Mouse (Mus musculus) hindbrain, embryonic 13.5 days (tissue): ENCODE measurements around the gene Hibch. TPM values are rescaled to one million over a fixed set of nuclear protein-coding genes. Genes with fewer than 3 reads are reported as not detected.

Experiments used
- ATAC-seq: fragments of 200-750 bp; cut with Nextera tagmentation; 2 replicates; pipeline ENCODE4 v1.8.0; 2017; ENCODE audit warnings: moderate TSS enrichment; ENCODE audit not compliant: low FRiP score
- H3K27ac ChIP-seq: fragments of 300-500 bp; sonication (generic); 2 replicates; pipeline ENCODE4 v1.5.1; 2015; ENCODE audit warnings: inconsistent platforms, mild to moderate bottlenecking, moderate library complexity
- H3K27me3 ChIP-seq: fragments of 300-500 bp; sonication (generic); 2 replicates; pipeline ENCODE4 v1.6.1; 2015; ENCODE audit warnings: mild to moderate bottlenecking, inconsistent platforms
- H3K36me3 ChIP-seq: fragments of 300-500 bp; sonication (generic); 2 replicates; pipeline ENCODE4 v1.6.1; 2015; ENCODE audit warnings: mild to moderate bottlenecking, inconsistent platforms
- H3K4me1 ChIP-seq: fragments of 300-500 bp; sonication (generic); replicated peaks from 2 replicates; pipeline ENCODE4 v1.6.1; 2015; ENCODE audit warnings: inconsistent platforms
- H3K4me2 ChIP-seq: fragments of 300-500 bp; sonication (generic); 2 replicates; pipeline ENCODE4 v1.6.1; 2015; ENCODE audit warnings: inconsistent platforms, mild to moderate bottlenecking, moderate library complexity
- H3K4me3 ChIP-seq: fragments of 300-500 bp; sonication (generic); 2 replicates; pipeline ENCODE4 v1.5.1; 2015; ENCODE audit warnings: mild to moderate bottlenecking, inconsistent platforms
- H3K9ac ChIP-seq: fragments of 300-500 bp; sonication (generic); 2 replicates; pipeline ENCODE4 v1.6.1; 2015; ENCODE audit warnings: mild to moderate bottlenecking, inconsistent platforms
- H3K9me3 ChIP-seq: fragments of 300-500 bp; sonication (generic); 2 replicates; pipeline ENCODE4 v1.6.1; 2016; ENCODE audit warnings: inconsistent platforms
- WGBS: fragments of 180-500 bp; shearing (Covaris S2); methylation state at CpG from one replicate; pipeline ENCODE4 v1.1.7; 2015; 5-methylcytosine and 5-hydroxymethylcytosine counted together
- polyA plus RNA-seq: library from polyadenylated mRNA; unstranded; fragments of >200 nt; fragmentation: Nextera tagmentation; extraction: Ambion mirVana; gene quantifications from 2 replicates; pipeline ENCODE4 v1.2.1, GENCODE M21; 2015

The Hibch gene
- polyA plus RNA-seq: 34.1 and 35.9 TPM in 2 replicates

- Histone ChIP-seq H3K4me3 (peak within 1 kb of the TSS; percentile 63), H3K9ac (peak within 1 kb of the TSS; percentile 81), H3K27ac (peak within 1 kb of the TSS; percentile 85), H3K4me1 (peaks cover 14% of the 10 kb centered on the region), H3K36me3 (no peaks in the 10 kb centered on the region), H3K4me2 (peak within 1 kb of the TSS; percentile 67), H3K9me3 (no peaks in the 10 kb centered on the region), H3K27me3 (no peaks in the 10 kb centered on the region)
- peak; percentile 100 for ATAC-seq
- WGBS: 2% methylated on average over 45 of the region's 45 CpGs
Measured at GRCm38 (mm10) chr1:52844782-52845665, at the start of gene Hibch. Hibch (plus strand) TSS chr1:52844929.

DNA sequence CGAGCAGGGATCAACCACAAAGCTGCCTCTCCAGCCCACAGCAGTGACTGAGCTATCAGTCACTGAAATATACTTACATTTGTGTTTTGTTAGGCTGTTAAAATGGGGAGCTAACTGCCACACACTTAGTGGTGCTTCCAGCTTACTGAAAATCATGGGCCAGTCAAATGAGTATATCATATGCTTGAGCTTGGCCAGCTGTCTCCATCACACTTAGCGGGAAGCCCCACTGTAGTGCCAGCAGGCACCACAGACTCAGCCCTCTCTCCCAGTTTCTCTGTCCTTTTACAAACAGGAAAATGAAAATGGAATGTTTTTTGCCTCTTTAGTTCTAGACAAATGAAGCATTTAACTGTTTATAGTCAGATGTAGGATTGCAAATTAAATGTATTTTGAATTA, 48.8 kb upstream of the Hibch start:
- Histone ChIP-seq H3K4me1 (peaks cover 4% of the 10 kb centered on the region; the same call in 1 of the 2 replicates), H3K4me2 (no peak overlapping the region), H3K9ac (no peak overlapping the region), H3K9me3 (no peaks in the 10 kb centered on the region), H3K27ac (no peak overlapping the region), H3K4me3 (no peak overlapping the region), H3K27me3 (no peaks in the 10 kb centered on the region), H3K36me3 (peaks cover 42% of the 10 kb centered on the region)
- ATAC-seq: no peak
- WGBS: 91% methylated on average over 2 of the region's 2 CpGs

DNA sequence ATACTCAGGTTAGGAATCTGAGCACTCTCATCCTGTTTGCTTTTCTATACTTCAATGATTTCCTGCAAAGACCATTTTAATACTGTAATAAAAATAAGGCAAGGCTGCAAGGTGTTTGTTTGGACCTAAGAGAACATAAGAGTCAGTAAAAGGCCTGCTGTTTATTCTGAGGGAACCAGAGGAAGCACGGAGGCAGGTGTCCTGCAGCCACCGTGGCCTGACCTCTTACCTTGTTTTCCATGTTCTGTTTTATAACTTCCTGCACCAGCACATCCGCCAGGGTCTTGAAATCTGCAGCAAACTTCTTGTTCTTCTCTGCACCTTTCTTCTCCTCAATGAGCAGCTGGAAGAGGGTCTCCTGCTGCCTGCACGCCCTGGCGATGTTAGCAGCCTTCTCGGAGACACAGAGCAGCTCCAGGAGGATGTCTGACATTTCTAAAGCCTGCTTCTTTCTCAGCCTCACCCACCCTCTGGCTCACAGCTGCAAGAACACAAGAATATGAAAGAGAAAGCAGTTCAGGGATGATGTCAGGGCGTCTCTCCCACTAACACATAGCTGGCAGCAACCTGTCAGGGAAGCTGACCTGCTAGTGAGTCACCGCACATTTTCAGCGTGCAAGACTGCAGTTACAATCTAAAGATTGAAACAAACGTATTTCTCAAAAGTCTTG, 45.5 kb upstream of the Hibch start:
- peaks cover 4% of the 10 kb centered on the region; the same call in 1 of the 2 replicates for H3K4me1 ChIP-seq
- H3K4me3 ChIP-seq: no peak overlapping the region
- 78% methylated on average over 10 of the region's 10 CpGs for WGBS
- H3K36me3 ChIP-seq: peaks cover 21% of the 10 kb centered on the region
- no peak overlapping the region for H3K27ac ChIP-seq
- H3K27me3 ChIP-seq: no peaks in the 10 kb centered on the region
- 0 out of 2 replicates have a peak overlapping the region, but pooled peaks have one; percentile 13 for H3K9ac ChIP-seq
- no peak overlapping the region for H3K4me2 ChIP-seq
- no peaks in the 10 kb centered on the region for H3K9me3 ChIP-seq
- ATAC-seq: no peak

- Histone ChIP-seq H3K9ac (no peak overlapping the region), H3K27me3 (no peaks in the 10 kb centered on the region), H3K4me2 (no peak overlapping the region), H3K4me1 (peaks cover 4% of the 10 kb centered on the region; the same call in 1 of the 2 replicates), H3K27ac (no peak overlapping the region), H3K9me3 (no peaks in the 10 kb centered on the region), H3K4me3 (no peak overlapping the region), H3K36me3 (peaks cover 16% of the 10 kb centered on the region)
- WGBS: 69% methylated on average over 5 of the region's 5 CpGs
- ATAC-seq: no peak
Measured at GRCm38 (mm10) chr1:52799772-52800171, 45.0 kb upstream of the Hibch start.

- peaks cover 15% of the 10 kb centered on the region; the same call in 1 of the 2 replicates for H3K36me3 ChIP-seq
- no peak overlapping the region for H3K4me3 ChIP-seq
- no peaks in the 10 kb centered on the region for H3K27me3 ChIP-seq
- H3K9ac ChIP-seq: no peak overlapping the region
- H3K9me3 ChIP-seq: no peaks in the 10 kb centered on the region
- H3K4me2 ChIP-seq: no peak overlapping the region
- H3K27ac ChIP-seq: no peak overlapping the region
- ATAC-seq: no peak
- 72% methylated on average over 3 of the region's 3 CpGs for whole genome bisulfite sequencing
- H3K4me1 ChIP-seq: peaks cover 4% of the 10 kb centered on the region; the same call in 1 of the 2 replicates
Measured at GRCm38 (mm10) chr1:52800340-52800740, 44.4 kb upstream of the Hibch start.

DNA sequence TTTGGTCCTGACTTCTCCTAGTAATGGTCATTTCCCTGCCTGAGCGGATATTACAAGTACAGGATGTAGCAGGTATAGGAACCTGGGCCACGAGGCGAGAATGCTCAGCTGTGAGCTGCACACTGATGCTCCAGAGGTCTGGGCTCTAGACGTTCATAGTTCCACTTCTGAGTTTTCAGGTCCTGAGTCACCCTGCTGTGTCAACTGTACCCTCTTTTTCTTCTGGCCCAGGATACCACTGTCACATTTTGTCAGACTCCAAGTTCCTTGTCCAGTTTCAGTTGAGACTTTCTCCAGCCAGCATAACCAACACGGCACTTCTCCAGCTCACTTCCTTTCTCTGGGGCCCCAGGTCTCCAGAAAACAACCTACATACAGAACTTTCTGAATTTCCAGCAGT, 43.1 kb upstream of the Hibch start:
- H3K4me2 ChIP-seq: no peak overlapping the region
- H3K27ac ChIP-seq: no peak overlapping the region
- H3K9ac ChIP-seq: no peak overlapping the region
- 85% methylated on average over 5 of the region's 5 CpGs for whole genome bisulfite sequencing
- H3K36me3 ChIP-seq: 0 out of 2 replicates have a peak, but pooled peaks cover 10% of the 10 kb centered on the region
- H3K4me3 ChIP-seq: no peak overlapping the region
- H3K27me3 ChIP-seq: no peaks in the 10 kb centered on the region
- no peaks in the 10 kb centered on the region for H3K9me3 ChIP-seq
- H3K4me1 ChIP-seq: peaks cover 4% of the 10 kb centered on the region; the same call in 1 of the 2 replicates
- no peak for ATAC-seq

DNA sequence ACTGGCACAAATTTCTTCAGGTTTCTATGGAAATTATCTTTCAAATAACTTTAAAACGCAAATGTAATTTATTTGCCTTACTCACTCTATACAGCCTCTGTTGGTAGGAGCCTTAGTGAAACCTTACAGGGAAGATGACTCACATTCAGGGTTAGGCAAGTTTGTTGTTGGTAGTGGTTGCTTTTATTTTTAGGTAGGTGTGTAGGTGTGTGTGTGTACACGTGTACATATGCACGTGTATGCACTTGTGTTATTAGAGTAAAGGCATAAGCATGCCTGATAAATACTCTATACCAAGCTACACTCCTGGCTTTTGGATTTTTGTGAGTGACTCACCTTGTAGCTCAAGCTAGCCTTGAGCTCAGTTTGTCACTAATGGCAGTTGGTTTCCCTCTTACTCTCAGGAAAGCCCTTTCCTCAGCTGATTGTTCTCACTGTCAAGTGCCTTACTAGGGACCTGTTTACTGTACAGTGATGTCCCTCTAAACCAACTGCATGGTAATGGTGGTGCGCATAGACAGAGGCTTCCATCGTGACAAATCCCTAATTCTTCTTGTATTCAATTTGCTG, 42.2 kb upstream of the Hibch start:
- Histone ChIP-seq H3K4me3 (no peak overlapping the region), H3K27me3 (no peaks in the 10 kb centered on the region), H3K36me3 (0 out of 2 replicates have a peak, but pooled peaks cover 10% of the 10 kb centered on the region), H3K4me1 (peaks cover 4% of the 10 kb centered on the region; the same call in 1 of the 2 replicates), H3K27ac (no peak overlapping the region), H3K4me2 (no peak overlapping the region), H3K9ac (no peak overlapping the region), H3K9me3 (no peaks in the 10 kb centered on the region)
- ATAC-seq: no peak
- whole genome bisulfite sequencing: 94% methylated on average over 5 of the region's 5 CpGs

- H3K4me2 ChIP-seq: no peak overlapping the region
- no peaks in the 10 kb centered on the region for H3K9me3 ChIP-seq
- ATAC-seq: no peak
- WGBS: 83% methylated on average over 1 of the region's 1 CpGs
- no peaks in the 10 kb centered on the region for H3K27me3 ChIP-seq
- H3K27ac ChIP-seq: no peak overlapping the region
- H3K36me3 ChIP-seq: peaks cover 8% of the 10 kb centered on the region; the same call in 1 of the 2 replicates
- H3K4me3 ChIP-seq: no peak overlapping the region
- no peaks in the 10 kb centered on the region for H3K4me1 ChIP-seq
- no peak overlapping the region for H3K9ac ChIP-seq
Measured at GRCm38 (mm10) chr1:52805041-52805440, 39.7 kb upstream of the Hibch start.

DNA sequence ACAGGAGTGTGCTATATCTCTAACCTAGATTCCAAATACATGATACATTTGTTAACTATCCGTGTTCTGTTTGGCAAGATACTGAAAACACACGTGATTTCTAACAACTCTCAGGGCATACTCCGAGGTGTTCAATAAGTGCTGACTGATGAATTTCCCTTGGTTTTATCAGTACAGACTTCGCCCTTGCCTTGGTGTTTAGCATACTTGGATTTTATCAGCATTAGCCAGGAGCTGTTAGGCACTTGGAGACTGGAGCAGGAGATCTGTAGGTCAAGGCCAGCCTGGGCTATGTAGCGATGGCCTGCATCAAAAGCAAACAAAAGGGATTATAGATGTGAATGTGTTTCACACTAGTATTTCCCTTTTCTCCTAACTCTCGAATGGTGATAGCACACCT, 36.3 kb upstream of the Hibch start:
- WGBS: 91% methylated on average over 6 of the region's 6 CpGs
- Histone ChIP-seq H3K27ac (no peak overlapping the region), H3K4me3 (no peak overlapping the region), H3K9me3 (no peaks in the 10 kb centered on the region), H3K9ac (no peak overlapping the region), H3K4me2 (no peak overlapping the region), H3K4me1 (no peaks in the 10 kb centered on the region), H3K36me3 (peaks cover 5% of the 10 kb centered on the region; the same call in 1 of the 2 replicates), H3K27me3 (no peaks in the 10 kb centered on the region)
- no peak for ATAC-seq

- H3K27me3 ChIP-seq: no peaks in the 10 kb centered on the region
- H3K9ac ChIP-seq: peak overlapping the region; percentile 94
- H3K4me1 ChIP-seq: peaks cover 26% of the 10 kb centered on the region
- peak overlapping the region; percentile 73 for H3K4me3 ChIP-seq
- H3K4me2 ChIP-seq: peak overlapping the region; percentile 76
- no peaks in the 10 kb centered on the region for H3K36me3 ChIP-seq
- no peaks in the 10 kb centered on the region for H3K9me3 ChIP-seq
- 68% methylated on average over 13 of the region's 13 CpGs for WGBS
- peak overlapping the region; percentile 90 for H3K27ac ChIP-seq
- ATAC-seq: peak; percentile 16; the same call in 1 of the 2 replicates
Measured at GRCm38 (mm10) chr1:52816232-52816891, 28.4 kb upstream of the Hibch start.

- H3K9ac ChIP-seq: peak within 1 kb of the TSS; percentile 94
- under 1% methylated on average over 59 of the region's 59 CpGs for WGBS
- peak within 1 kb of the TSS; percentile 90 for H3K27ac ChIP-seq
- ATAC-seq: peak; percentile 90
- no peaks in the 10 kb centered on the region for H3K36me3 ChIP-seq
- no peaks in the 10 kb centered on the region for H3K27me3 ChIP-seq
- H3K4me3 ChIP-seq: peak within 1 kb of the TSS; percentile 73
- H3K4me1 ChIP-seq: peaks cover 26% of the 10 kb centered on the region
- peak within 1 kb of the TSS; percentile 76 for H3K4me2 ChIP-seq
- H3K9me3 ChIP-seq: no peaks in the 10 kb centered on the region
Measured at GRCm38 (mm10) chr1:52816910-52817812, 27.6 kb upstream of the Hibch start, which contains the start of gene Inpp1. Inpp1 (minus strand) TSS chr1:52817688.
